Mouse (Mus musculus) embryo, embryonic 10 days (tissue): Measurements from ENCODE around the gene Jaml.

ENCODE experiments used
- DNase-seq: peaks from one replicate; pipeline ENCODE4 v3.0.0-alpha.2; 2015; ENCODE audit warnings: low spot score

Gene Jaml

DNA sequence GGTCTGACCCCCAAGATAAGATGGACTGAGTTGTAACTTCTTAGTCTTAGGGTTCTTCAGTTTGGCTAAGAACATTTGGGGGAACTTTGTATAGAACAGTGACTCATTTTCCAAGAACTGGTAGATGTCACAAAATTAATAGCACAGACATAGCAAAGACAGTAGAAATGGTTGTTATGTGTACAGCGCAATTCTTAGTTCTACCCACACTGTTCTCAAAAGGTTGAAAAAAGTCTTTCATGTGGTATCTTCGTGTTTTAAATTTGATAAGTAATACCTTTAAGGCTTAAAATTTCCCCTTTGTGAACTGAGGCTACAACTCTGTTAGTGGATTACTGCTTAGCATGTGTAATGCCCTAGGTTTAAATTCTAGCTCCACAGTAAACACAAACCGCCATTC lies 4.1 kb downstream of the Jaml start:
- DNase-seq = no peak

DNA sequence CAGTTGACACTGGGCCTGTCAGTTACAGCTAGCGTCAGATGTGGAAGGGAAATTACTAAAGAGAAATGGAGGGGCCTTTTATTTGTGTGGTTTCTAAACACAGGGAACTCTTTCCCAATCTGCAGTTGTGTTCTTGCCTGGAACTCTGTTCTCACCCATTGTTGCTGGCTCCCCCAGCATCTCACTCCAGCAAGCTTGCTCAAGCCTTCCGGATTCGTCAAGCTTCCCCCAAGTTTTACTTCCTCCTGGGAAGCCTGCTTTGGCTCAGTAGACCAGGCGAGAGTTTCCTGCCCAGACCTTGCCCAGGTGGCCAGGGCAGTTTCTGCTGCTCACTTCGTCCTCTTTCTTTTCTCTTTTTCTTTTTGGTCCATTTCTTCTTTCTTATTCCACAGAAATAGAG lies 5.6 kb downstream of the Jaml start:
- no peak for DNase-seq

DNA sequence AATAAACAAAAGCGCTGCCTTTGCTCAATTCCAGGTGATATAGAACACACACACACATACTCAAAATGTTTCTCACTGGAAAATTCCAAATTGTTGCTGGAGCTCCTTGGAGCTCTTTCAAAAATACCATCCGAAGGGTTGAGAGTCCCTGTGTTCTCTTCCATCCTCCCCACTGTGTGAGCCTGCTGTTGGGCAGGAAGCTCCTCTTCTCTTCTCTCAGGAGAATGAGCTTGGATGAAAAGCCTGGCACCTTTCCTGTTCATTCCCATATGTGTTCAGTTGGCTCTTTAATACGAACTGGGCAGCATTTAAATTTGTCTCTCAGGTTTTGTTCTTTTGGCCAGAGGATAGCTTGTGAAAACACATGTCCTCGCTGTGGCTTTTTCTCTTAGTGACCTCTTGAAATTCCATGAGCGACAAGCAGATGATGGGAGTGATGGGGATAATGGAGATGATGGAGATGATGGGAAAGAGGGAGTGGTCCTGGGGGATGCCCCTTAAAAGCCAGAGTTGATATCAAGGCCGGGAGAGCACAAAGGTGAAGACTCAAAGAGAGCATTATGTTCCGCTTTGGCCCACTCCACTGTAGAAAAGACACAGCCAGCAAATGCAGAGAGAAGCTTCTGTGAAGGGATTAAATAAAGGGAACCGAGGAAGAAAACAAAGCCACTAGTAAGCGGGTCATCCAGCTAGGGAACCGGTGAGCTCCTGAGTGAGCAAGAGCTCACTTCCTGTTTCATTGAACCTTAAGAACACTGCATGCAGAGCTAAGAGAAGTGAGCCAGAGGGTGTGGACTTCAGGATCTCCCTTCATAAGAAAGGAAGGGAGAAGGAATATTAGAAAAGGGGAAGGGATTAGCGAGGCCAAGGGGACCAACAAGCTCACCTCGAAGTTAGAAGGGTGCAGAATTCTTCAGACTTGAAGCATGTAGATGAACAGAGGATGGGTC lies 7.0 kb downstream of the Jaml start:
- DNase-seq = no peak

DNA sequence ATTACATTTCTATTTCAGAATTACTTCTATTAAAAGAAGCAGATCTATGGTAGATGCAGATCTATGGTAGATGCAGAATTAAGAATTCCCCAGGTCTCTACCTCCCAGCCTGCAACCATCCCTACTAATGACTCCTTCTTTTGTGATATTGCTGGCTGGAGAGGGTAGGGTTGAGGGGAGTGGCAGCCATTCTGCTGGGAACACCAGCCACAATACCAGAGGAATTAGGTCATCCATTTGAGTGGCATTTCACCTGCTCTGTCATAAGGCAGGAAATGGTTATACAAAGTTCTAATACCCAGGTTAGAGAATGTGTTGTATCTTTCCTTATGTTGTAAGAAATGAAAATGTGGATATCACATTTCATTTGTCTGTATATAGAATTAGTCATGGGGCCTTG lies 9.1 kb downstream of the Jaml start:
- DNase-seq = no peak

DNA sequence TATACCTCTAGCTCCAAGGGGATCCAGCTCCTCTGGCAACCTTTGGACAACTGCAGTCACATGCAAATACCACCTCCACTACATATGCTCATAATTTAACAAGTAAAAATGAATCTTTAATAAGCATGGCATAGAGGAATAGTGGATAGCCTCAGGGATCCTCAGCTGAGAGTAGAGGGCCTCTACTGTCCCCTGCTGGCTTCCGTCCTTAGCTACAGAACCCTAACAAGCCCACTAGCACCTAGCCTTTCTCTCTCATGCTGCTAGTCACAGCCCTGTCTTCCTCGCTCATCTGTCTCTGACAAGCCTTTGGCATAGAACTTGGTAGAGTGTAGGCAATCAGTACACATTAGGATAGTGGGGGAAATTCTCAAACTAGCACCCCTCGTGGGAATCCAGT lies 11.8 kb downstream of the Jaml start:
- no peak for DNase-seq

DNA sequence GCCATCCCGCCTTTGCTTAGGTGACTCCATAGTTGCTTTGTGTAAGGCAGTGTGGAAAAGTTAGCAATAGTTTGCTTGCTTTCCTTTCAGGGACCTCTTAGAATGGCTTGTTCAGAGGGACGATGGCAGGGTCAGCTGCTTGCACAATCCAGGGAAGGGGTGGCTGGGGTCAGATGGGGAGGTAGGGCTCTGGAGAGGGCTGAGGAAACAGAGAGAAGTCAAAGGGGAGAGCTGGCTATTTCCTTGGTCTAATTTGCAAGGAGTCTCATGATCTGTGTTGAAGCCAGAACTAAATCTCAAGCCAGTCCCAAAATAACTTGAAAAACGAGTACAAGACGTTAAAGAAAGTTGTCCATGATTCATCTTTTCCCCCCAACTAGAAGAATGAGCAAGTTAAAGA lies 13.7 kb downstream of the Jaml start:
- no peak for DNase-seq

DNA sequence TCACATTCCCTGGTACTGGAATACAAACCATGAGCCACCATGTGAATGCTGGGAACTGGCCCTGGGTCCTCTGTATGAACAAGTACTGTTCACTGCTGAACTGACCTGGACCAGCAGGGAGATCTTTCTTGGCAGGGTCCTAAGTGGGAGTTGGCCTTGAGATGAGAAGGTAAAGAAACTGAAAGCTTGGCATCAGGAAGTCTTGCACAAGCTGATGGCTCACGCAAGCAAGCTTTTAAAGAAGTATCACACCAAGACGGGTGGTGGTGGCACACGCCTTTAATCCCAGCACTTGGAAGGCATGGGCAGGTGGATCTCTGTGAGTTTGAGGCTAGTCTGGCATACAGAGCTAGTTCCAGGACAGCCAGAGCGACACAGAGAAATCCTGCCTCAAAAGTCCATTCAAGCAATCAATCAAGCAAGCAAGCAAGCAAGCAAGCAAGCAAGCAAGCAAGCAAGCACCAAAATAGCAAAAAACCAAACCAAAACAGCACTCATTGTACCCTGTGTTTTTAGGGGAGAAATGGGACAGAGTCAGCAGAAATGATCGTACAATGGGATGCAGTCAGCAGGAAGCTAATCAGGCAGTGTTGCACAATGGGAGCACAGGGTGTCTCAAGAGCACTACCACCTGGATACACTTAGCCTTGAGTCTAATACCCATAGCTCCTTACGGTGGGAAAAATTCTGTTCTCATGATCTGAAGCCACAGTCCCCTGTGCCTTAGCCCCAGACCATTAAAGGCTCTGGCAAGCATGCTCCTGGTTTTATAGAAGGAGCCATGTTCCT lies 16.4 kb downstream of the Jaml start:
- DNase-seq = no peak

DNA sequence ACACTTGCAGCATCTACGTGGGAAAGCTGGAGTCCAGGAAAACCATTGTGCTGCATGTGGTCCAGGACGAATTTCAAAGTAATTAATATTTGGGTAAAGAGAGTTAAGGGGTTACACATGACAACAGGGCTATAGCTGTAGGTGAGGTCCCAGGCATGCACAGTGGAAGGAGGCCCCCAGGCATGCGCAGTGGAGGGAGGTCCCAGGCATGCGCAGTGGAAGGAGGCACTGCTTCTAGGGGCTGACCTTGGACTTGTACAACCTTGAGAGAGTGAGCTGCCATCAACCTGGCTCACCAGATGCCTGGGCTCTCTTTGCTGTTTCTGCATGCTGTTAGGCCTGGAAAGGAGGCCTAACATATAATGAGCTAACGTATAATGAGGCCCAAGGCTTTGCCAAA lies 18.9 kb downstream of the Jaml start:
- no peak for DNase-seq

DNA sequence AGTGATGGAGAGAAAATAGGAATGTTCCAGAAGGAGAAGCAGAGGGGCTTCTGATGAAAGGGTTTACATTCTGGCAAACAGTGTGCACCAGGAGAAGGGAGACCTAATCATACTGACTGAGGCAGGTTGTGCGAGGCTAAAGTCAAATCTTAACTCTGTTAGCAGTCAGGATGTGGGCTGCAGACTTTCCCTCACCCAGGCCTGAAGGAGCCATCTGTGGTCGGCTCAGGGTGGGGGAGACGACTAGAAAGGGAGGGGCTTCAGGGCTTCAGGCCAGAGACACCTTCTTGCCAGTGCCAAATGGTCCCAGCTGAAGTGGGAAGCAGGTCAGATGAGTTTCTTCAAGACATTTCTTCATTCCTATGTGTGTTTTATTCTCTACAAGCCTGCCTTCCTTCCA lies 19.4 kb downstream of the Jaml start:
- DNase-seq = no peak

DNA sequence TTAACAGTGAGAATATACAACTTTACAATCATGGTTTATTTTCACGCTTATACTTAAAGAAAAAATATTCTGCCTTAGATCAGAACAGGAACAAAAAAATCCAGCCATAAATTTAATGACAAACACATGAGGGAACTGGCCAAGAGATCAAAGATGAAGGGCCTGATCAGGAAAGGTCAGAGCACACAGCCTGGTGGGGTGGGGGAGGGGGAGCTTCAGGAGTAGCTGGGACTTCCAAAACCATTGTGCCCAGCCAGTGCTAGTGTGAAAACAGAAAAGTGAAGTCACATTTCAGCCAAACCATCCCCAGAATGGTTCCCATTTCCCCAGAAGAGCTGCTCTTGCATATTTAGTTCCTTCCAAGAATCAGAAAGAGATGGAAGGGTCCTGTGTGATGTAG lies 23.5 kb downstream of the Jaml start:
- no peak for DNase-seq

DNA sequence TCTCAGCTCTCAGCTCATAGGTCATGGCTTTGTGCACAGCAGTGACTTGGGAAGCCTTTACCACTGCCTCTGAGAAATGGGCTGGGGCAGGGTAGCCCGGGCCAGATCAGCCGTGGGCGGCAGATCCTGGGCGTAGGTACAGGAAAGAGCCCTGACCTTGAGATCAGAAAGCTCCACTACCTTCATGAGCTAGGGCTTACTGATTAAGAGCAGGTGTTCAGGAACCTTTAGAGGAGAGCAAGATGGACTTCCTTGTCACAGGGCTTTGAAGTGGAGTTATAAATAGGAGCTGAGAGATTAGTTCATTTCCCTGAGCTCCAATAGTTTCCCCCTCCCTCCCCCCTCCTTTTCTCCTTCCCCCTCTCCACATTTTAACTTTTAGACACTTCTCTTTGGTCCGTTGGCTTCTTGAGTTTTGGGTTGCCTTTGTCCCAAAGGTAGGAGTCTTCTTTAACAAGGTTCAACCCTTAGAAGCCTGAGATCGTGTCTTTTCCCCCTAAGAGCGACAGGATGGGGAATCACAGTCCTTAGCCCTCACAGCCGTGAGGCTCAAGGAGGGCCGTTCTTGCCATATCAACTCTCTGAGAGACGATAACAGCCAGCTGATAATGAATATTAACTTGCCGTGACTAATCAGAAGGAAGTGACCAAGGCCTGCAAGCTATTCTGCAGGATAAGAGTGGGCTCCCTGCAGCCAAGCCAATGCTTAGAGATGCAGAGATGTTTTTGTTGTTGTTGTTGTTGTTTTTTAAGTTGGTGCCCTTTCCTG lies 24.4 kb downstream of the Jaml start:
- DNase-seq = no peak

DNA sequence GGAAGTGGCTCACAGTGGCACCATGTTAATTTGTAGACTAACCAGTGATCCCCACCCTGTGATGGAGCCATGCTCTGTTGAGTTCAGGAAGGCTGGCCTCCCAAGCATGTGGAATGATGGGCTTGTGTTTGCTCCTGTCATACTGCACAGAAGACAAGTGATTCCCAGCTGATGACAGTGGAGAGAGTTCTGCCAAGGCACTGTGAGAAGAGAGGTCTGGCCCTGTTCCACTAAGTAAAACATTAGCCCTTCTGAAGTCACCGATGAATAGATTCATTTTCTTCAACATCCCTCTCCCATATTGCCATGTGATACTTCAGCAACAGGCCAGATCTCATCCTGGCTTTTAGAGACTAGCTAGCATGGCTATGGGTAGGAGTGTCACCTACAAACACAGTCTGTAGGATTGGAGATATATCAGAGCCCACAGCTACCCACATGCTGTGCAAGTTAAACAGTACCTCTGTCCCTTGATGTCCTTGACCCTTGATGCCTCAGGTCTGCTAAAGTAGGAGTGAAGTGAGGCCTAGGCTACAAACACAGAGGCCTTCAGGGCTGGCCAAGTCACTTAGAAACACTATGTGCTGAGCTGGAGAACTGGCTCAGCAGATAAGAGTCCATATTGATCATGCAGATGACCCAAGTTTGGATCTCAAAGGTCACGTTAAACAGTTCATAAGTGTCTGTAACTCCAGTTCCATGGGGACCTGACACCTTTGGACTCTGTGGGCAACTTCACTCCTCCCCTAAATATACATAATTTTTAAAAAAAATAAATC lies 26.8 kb downstream of the Jaml start:
- DNase-seq = no peak

DNA sequence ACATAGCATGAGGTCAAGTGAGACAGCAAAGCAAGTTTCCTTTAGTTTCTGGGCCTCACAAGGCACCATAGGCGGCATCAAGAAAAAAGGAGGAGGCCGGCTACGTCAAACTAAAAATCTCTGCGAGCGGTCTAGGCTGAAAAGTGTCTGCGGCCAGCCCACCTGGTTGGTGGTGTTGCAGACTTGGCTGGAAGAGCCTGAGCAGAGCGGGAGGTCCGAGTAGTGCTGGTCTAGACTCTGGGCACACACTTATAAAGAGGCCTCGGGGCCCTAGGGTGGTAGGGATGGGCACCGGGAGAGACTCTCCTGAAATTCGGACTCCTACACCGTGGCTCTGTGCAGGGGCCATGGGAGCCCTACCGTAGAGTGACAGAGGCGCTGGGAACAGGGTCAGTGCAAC lies 36.7 kb downstream of the Jaml start:
- DNase-seq = peak; percentile 78

DNA sequence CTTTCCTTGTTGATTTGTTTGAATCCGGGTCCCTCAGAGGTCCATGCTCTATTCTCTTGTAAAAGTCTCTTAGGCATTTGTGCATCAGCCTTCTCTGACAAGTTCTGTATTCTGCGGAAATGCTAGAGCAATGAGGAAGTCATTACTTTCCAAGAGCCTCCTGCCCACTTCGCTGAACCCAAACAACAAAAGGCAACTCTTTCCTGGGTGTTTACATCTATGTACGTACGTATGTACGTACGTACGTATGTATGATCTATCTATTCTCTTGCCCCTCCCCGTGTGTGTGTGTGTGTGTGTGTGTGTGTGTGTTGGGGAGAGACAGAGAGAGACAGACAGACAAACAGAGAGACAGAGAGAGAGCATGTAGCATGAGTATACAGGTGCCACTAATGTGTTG lies 37.8 kb downstream of the Jaml start:
- no peak for DNase-seq

DNA sequence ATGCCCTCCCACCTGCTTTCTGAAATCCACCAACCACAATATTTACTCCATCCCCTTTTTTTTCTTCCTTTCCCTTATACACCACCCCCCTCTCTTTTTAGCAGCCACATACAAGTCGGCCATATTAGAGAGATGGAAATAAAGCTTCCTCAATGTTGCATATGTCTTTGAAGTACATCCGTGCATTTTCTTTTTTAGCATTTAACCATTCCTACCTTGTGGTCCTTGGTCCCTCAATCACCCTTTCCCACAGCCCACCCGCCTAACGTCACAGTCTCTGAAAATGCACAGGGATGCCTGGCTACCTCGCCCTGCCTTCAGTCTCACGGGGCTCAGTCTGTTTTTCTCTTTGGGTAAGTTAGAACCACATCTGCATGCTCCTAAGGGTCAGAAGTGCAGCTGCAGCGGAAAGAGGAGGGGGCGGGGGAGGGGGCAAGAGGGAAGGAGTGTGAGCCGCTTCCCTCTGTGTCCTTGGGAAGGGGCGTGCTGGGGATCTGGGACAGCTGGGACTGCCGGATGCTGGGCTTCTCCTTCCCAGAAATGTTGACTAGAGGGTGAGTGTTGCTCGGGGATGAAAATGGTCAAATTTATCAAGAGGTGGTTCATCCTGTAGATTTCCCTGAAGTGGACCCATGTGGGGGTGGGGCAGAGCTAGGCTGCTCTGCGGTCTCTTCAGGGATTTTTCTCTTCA lies 38.9 kb downstream of the Jaml start, which contains the start of gene Scn2b:
Gene Scn2b (plus strand): TSS at position 42 of the 691 bp plus-strand sequence.
- peak; percentile 41 for DNase-seq

DNA sequence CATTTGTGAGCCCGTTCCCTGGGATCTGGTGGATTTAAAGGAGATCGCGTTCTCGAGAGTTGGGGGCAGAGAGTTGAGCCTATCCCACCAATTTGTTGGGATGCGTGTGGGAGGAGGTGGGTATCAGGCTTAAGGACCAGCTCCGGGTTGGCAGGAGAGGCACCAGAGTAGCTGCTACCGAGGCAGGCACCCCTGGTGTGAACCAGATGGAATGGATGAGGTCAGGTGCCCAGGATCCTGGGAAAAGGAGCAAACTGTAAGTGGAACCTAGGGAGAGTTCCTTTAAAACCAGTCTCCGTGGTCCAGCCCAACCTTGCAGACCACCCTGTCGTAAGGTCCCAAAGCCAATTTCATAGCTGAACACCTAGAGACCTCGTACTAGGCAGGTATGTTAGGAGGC lies 39.6 kb downstream of the Jaml start:
- no peak for DNase-seq

DNA sequence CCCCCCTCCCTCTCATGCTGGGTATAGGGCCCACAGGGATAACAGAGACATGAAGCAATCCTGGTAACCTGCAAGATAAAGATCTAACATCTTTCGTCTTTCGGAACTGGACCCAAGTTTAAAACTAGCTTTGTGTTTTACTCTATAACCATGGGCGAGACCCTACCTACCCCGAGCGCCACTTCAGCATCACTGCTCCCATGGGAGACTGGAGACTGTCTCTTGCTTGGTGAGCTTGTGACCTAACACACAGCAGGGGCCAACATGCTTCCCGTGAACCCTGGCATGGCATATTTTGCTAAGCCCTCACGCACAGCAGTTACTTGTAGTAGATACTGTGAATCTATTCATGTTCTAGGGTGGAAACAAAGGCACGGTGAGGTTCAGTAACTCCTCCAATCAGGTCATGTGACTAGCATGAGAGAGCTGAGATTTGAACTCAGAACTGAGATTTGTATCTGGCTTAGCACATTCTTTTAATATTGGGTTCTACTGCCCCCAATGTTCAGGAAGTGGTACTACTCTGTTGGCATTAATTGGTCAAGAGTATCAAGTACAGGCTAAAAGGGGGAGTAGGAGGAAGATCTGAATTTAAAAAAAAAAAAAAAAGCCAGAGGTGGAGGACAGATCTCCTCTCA lies 40.5 kb downstream of the Jaml start:
- no peak for DNase-seq

DNA sequence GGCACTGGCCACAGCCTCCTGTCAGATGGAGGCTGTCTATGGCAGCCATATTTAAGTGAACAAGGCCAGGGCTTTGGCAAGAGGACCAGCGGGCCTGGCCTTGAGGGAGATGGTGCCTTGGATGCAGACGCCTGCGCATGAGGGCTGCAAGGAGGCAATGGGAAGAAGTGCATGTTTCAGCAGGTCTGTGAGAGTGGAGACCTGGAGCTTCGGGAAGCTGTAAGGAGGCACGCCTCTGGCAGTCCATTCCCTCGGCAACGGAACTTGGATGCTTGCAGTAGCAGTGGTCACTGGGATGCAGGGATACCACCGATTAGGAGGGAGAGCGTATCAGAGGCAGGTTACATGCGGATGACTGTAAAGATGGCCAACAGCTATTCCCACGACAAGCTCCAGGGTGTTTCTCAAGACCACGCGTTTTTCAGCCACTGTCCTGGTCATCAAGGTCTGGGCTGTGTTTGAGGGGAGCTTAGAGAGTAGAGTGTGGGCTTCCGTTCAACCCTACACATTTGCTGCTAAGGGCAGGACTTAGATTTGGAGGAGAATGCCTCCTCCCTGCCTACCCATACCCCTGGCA lies 41.1 kb downstream of the Jaml start:
- no peak for DNase-seq

DNA sequence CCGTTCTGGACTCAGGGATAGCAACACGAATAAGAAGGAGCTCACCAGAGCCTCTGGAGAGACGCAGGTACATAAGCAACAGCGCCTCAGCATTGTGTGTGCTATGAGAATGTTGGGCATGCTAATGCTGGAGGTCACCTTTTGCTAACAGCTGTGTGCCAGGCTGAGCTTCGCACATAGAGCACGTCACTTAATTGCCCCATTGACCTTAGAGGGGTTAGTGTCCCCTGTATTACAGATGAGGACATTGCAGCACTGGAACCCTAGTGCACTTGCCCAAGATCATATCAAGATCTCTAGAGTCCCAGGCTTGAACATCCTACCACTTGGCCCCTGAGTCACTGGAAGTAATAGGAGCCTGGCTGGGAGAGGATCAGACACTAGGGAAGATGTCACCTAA lies 41.6 kb downstream of the Jaml start:
- DNase-seq = no peak

DNA sequence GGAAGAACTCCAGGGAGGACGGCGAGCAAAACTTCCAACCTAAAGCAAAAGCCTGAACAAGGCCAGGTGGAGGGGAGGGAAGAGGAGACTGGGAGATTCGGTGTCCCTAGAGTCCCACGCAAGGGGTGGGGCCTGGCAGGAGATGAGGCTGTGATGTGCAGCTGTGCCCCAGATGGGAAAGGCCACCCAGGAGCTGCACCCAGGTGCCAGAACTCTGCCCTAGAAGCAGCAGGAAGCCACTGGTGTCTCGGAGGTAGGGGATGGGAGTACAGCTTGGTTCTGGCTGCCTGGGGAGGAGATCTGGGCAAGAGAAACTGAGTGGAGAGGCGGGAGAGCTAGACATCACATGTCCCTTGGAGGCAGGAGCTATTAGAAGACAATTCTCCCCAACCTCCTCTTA lies 42.0 kb downstream of the Jaml start:
- DNase-seq = no peak
